Mouse (Mus musculus): ENCODE measurements around the gene Ildr2.

DNA sequence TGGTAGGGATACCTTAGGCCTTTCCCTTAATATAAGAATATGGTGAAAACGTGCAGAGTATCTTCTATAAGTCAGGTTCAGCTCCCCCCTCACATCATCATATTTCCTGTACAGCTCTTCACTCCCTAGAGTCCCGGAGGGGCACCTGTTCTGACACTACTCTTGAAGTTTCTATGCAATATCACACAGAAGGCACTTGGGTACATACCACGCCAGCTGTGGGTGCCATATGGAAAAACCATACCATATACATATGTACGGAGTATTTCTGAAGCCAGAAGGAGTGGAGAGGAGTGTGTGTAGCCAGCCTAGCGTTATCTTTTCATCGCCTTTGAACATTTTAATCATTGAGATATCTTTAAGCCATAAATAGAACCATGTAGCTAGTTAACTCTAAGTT, 36.6 kb downstream of the Ildr2 start:
- TF ChIP-seq POLR2A (IDR thresholded peaks at IDR 0.05; ENCODE audit: low read depth, low read length): no peak
- TF ChIP-seq CTCF (IDR thresholded peaks at IDR 0.05; ENCODE audit: extremely low read depth, insufficient read depth, insufficient read length, insufficient replicate concordance): no peak

Data from spleen, adult 2 months (tissue).